ENCODE assay signal across 9 mouse cellular contexts in genomic region chr1:126597376-126597775, GRCm38 (mm10).
DNase-seq lines count a peak whose midpoint lies in the region; ATAC-seq and TF ChIP-seq lines count a peak whose summit lies in the region.
"Had no signal": no experiment of that assay in that cellular context is flagged by ENCODE, and none has a peak within 500 bp of the region (broad histone marks: within the 10 kb centered on the region; RNA-seq: fewer than 3 reads in every experiment).

No protein-coding gene starts in this region.

- no peak overlapping the region for H3K4me2 ChIP-seq in lung, embryonic 16.5 days (ENCODE audit: low read depth, low read length)
- H3K4me2 ChIP-seq in hindbrain, postnatal 0 days (ENCODE audit: low read depth, low read length), result no peak overlapping the region
- H3K4me2 ChIP-seq in neural tube, embryonic 13.5 days, result no peak overlapping the region

- ATAC-seq in lung, embryonic 16.5 days (ENCODE audit: low read depth), result peak; percentile 72
- 0 out of 2 replicates have a peak, but pooled peaks have one; percentile 35 for ATAC-seq in hindbrain, postnatal 0 days
- 0 out of 2 replicates have a peak, but pooled peaks have one; percentile 28 for ATAC-seq in neural tube, embryonic 13.5 days (ENCODE audit: low read depth)

- H3K9ac ChIP-seq in lung, embryonic 16.5 days (ENCODE audit: low read length), result no peak overlapping the region
- H3K9ac ChIP-seq in hindbrain, postnatal 0 days (replicated peaks; ENCODE audit: low read length), result no peak overlapping the region
- no peak overlapping the region for H3K9ac ChIP-seq in neural tube, embryonic 13.5 days

- no peaks in the 10 kb centered on the region for H3K27me3 ChIP-seq in lung, embryonic 16.5 days (ENCODE audit: control insufficient read depth, insufficient read depth, low read depth, low read length)
- H3K27me3 ChIP-seq in hindbrain, postnatal 0 days (ENCODE audit: insufficient read depth, low read length), result no peaks in the 10 kb centered on the region
- H3K27me3 ChIP-seq in neural tube, embryonic 13.5 days, result no peaks in the 10 kb centered on the region

- no peak overlapping the region for H3K27ac ChIP-seq in lung, embryonic 16.5 days (ENCODE audit: low read length)
- H3K27ac ChIP-seq in hindbrain, postnatal 0 days, result no peak overlapping the region
- no peak overlapping the region for H3K27ac ChIP-seq in neural tube, embryonic 13.5 days (replicated peaks)

- no peak overlapping the region for H3K4me3 ChIP-seq in lung, embryonic 16.5 days (ENCODE audit: low read length)
- no peak overlapping the region for H3K4me3 ChIP-seq in hindbrain, postnatal 0 days (ENCODE audit: low read length)
- no peak overlapping the region for H3K4me3 ChIP-seq in neural tube, embryonic 13.5 days

- no peak for TF ChIP-seq CTCF in hindbrain, postnatal 0 days (IDR thresholded peaks at IDR 0.05; ENCODE audit: low read depth)

- no peaks in the 10 kb centered on the region for H3K9me3 ChIP-seq in lung, embryonic 16.5 days (ENCODE audit: control insufficient read depth, low read length)
- H3K9me3 ChIP-seq in hindbrain, postnatal 0 days (ENCODE audit: low read length), result no peaks in the 10 kb centered on the region
- H3K9me3 ChIP-seq in neural tube, embryonic 13.5 days, result no peaks in the 10 kb centered on the region

- H3K36me3 ChIP-seq in lung, embryonic 16.5 days (ENCODE audit: control insufficient read depth, insufficient read depth, low read length), result no peaks in the 10 kb centered on the region
- no peaks in the 10 kb centered on the region for H3K36me3 ChIP-seq in hindbrain, postnatal 0 days (ENCODE audit: insufficient read depth, low read length)
- no peaks in the 10 kb centered on the region for H3K36me3 ChIP-seq in neural tube, embryonic 13.5 days

- peak; percentile 37 for DNase-seq in adrenal gland, postnatal 10 days
- no peak for DNase-seq in adrenal gland, postnatal 25 days
- DNase-seq in lung, postnatal 25 days (ENCODE audit: low spot score), result no peak
- peak; percentile 33 for DNase-seq in hindbrain, postnatal 0 days (ENCODE audit: low spot score)
- no peak for DNase-seq in layer of hippocampus, adult 9-11 months
- no peak for DNase-seq in thymus, adult 18-20 months
- DNase-seq: right cerebral cortex, postnatal 25 days had no signal

- 16% methylated on average over 3 of the region's 3 CpGs for WGBS in lung, embryonic 16.5 days
- WGBS in hindbrain, postnatal 0 days, result 34% methylated on average over 3 of the region's 3 CpGs
- 14% methylated on average over 3 of the region's 3 CpGs for WGBS in neural tube, embryonic 13.5 days

- peaks cover 47% of the 10 kb centered on the region for H3K4me1 ChIP-seq in lung, embryonic 16.5 days (replicated peaks; ENCODE audit: control insufficient read depth, insufficient read depth, low read length)
- peaks cover 4% of the 10 kb centered on the region; the same call in 1 of the 2 replicates for H3K4me1 ChIP-seq in hindbrain, postnatal 0 days (ENCODE audit: insufficient read depth, low read length)
- peaks cover 35% of the 10 kb centered on the region for H3K4me1 ChIP-seq in neural tube, embryonic 13.5 days (replicated peaks)

Comparison
In these comparisons a context has a peak if more than half of its experiments do, and no peak if none do; other contexts are left out.
1. DNase-seq: peak in adrenal gland, postnatal 10 days (single experiment) and hindbrain, postnatal 0 days (single experiment); none in adrenal gland, postnatal 25 days (single experiment), lung, postnatal 25 days (single experiment), layer of hippocampus, adult 9-11 months (single experiment) and thymus, adult 18-20 months (0 of 2).
2. Peak in every context shown above with its lines, with median percentiles within 50 percentile points of each other: ATAC-seq.